Mouse (Mus musculus): Measurements from ENCODE around the gene Arid3a.

DNA sequence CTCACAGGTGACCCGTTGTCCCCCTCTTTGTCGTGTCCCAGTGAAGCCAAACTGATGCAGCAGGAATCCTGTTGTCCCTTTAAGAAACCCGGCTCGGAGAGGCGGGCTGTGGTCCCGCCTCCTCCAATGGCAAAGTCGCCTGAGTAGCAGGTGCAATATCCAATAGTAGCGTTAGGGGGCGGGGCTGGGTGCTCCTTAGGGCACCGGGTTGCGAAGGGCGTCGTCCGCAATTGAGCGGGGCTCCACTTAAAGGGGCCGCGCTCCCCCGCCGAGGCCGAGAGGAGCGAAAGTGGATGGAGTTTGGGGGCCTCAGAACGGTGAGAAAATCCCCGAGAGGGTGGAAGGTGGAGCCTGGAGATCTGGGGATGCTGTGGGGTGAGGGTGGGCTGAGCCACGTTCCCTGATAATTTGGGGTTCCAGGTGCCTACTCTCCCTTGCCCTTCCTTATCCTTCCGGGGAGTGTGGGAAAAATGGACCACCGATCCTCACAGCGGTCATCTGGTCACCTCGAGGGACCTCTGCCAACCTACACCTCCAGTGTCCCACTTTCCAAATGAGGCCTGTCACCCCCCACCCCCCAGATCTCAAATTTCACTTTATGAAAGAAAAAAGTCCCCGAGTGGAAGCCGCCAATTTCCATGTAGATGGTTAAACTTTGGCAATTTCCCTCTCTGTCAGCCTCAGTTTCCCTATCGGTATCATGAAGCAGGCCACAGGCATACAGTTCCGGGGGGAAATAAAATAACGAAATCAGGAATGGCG is 69.6 kb downstream of the Arid3a start, which contains the start of gene Abca7:
- no peak for TF ChIP-seq POLR2A (IDR thresholded peaks at IDR 0.05; ENCODE audit: borderline replicate concordance, extremely low read depth, insufficient read depth, insufficient read length, poor library complexity, severe bottlenecking)
- no peak for TF ChIP-seq CTCF (IDR thresholded peaks at IDR 0.05; ENCODE audit: borderline replicate concordance, extremely low read depth, insufficient read depth, insufficient read length)
